Mouse (Mus musculus) Patski (cell line): Measurements from ENCODE around the gene Cebpz. TPM values are rescaled to one million over a fixed set of nuclear protein-coding genes. Genes with fewer than 3 reads are reported as not detected.

Source experiments
- ATAC-seq: fragments of 100-300 bp; one replicate; pipeline ENCODE4 v1.8.0; 2021
- CTCF ChIA-PET: fragments of 350-600 bp; sonication (Branson Sonifier 250); formaldehyde crosslinking; loops from one replicate; lab custom pipeline; 2022; ENCODE audit warnings: inconsistent platforms; lab: Charles Lee
- POLR2A ChIA-PET: fragments of 350-600 bp; sonication (Branson Sonifier 250); formaldehyde crosslinking; loops from one replicate; lab custom pipeline; 2022; ENCODE audit warnings: antibody characterized with exemption, inconsistent platforms; lab: Charles Lee
- DNase-seq: peaks from one replicate; pipeline ENCODE4 v3.0.0-alpha.2; 2011; ENCODE audit warnings: low read depth, low spot score
- H3K27me3 ChIP-seq: fragments of 371-371 bp; one replicate; pipeline ENCODE4 v1.5.1; 2021
- CTCF ChIP-seq: fragments of 100-300 bp; IDR thresholded peaks from one replicate; pipeline ENCODE4 v1.5.1; 2021
- in situ Hi-C: fragments of 300-500 bp; cut with MboI; formaldehyde crosslinking; loops from 3 replicates; pipeline ENCODE4 v1.11.1; 2018; ENCODE audit warnings: low pct_unique_long_range_greater_than_20kb, mixed read lengths
- polyA plus RNA-seq: library from polyadenylated mRNA; unstranded; gene quantifications from one replicate; pipeline ENCODE4 v1.2.3, GENCODE M21; 2021

The Cebpz gene
- 40.3 TPM for polyA plus RNA-seq

- in situ Hi-C loops = no loop called here
- H3K27me3 ChIP-seq = no peaks in the 10 kb centered on the region
- POLR2A ChIA-PET = interaction anchor here (1.1 kb wide), 1 partner anchor 8 kb away, joined by 3 read pairs; no protein-coding TSS in a partner anchor
These were observed at the start of gene Cebpz, which contains the start of gene Ndufaf7 for GRCm38 (mm10) chr17:78936466-78937228. Cebpz (minus strand) TSS chr17:78937066. Ndufaf7 (plus strand) TSS chr17:78937136.

DNA sequence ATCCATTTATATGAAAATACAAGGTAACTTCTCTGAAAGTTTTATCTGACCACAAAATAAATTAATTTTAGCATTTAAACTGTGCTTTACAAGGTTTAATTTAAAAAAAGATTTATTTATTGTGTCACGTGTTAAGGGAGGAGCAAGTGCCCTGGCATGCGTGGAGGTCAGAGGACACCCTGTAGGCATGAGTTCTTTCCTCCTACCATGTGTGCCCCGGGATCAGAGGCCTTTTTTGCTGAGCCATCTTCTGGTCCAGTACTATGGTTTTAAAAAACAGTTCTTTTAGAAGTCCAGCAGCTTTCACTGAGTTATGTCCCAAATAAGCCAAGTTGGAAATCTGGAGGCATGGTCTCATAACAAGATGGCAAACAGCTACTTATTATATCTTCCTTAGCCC, 46.9 kb upstream of the Cebpz start:
- CTCF ChIA-PET = interaction anchor here (0.9 to 1.3 kb wide), 2 partner anchors 12 to 15 kb away, joined by 3 read pairs; no protein-coding TSS in a partner anchor
- in situ Hi-C loops = no loop called here
- no peaks in the 10 kb centered on the region for H3K27me3 ChIP-seq
- DNase-seq (no peak), ATAC-seq (no peak)
- no peak for TF ChIP-seq CTCF
- POLR2A ChIA-PET = no interaction called here

More at GRCm38 (mm10) chr17:78936466-78937228, at the start of gene Cebpz, which contains the start of gene Ndufaf7:
- DNase-seq (peak; percentile 58), ATAC-seq (peak; percentile 89)
- CTCF ChIA-PET = no interaction called here
- TF ChIP-seq CTCF = no peak

DNA sequence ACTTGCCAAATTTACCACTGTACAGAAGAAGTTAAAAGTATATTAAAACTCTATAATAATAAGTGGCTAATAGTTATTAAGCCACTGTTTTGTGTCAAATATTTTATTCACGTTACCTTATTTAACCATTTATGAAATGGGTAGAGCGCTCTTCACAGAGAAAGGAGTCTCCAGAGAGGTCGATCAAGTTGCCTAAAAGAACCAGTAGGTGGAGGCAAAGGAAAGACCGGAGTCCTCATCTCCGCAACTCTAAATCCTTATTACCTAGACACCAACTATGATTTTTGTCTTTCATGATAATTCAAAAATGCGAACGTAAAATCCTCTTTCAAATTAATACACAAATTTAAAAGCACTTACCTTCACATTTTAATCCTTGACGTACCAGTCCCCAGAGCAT, 46.3 kb upstream of the Cebpz start:
- no peaks in the 10 kb centered on the region for H3K27me3 ChIP-seq
- POLR2A ChIA-PET = no interaction called here
- in situ Hi-C loops = no loop called here
- TF ChIP-seq CTCF = peak; percentile 21
- ATAC-seq (no peak), DNase-seq (no peak)
- CTCF ChIA-PET = interaction anchor here (1.3 kb wide), 1 partner anchor 15 kb away, joined by 3 read pairs; no protein-coding TSS in a partner anchor

DNA sequence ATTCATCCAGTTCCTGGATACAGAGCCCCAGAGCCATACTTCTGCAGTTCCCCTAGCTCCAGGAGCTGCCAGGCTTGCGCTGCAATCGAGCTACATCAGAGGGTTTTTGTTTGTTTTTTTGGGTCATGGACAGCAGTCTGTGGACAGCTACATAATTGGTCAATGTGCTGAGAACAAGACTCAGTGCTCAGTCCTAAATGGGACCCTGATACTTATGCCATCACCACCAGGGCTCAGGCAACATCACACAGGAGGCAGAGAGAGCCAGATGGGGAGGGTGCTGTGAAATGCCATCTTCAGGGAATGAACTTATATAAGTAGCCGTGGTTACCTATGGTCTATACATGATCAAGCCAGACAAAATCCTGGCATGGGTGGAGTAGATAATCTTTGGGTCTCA, 31.6 kb upstream of the Cebpz start:
- no peaks in the 10 kb centered on the region for H3K27me3 ChIP-seq
- no peak for DNase-seq
- TF ChIP-seq CTCF = no peak
- ChIA-PET CTCF (interaction anchor here (0.8 to 1.4 kb wide), 2 partner anchors 15 to 18 kb away, joined by 3 read pairs; no protein-coding TSS in a partner anchor), POLR2A (no interaction called here)
- in situ Hi-C loops = no loop called here
- no peak for ATAC-seq

GRCm38 (mm10) chr17:78966092-78966883, 29.4 kb upstream of the Cebpz start:
- H3K27me3 ChIP-seq = no peaks in the 10 kb centered on the region
- no peak for ATAC-seq
- in situ Hi-C loops = no loop called here
- CTCF ChIA-PET = no interaction called here
- TF ChIP-seq CTCF = no peak
- no peak for DNase-seq
- POLR2A ChIA-PET = no interaction called here

DNA sequence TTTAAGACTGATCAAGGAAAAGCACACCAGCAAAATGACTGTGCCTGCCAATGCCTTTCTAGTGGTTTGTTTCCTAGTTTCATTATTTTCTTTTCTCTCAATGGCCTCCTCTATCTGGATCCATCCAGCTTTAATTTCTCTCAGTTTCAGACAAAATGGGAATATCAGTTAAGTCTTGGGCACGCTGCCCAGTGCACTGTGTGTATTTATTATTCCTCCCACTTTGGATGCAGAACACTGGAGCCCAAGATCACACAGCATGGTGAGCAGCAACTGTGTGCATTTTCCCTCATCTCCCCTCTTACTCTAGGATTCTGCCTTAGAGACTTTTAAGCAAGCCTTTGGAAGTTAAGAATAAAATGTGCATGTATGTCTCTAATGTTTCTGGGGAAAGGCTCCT, 27.5 kb upstream of the Cebpz start:
- DNase-seq (no peak), ATAC-seq (no peak)
- TF ChIP-seq CTCF = no peak
- CTCF ChIA-PET = no interaction called here
- in situ Hi-C loops = no loop called here
- POLR2A ChIA-PET = interaction anchor here (0.6 kb wide), 1 partner anchor 14 kb away, joined by 3 read pairs; no protein-coding TSS in a partner anchor
- no peaks in the 10 kb centered on the region for H3K27me3 ChIP-seq

- ChIA-PET CTCF (no interaction called here), POLR2A (no interaction called here)
- in situ Hi-C loops = no loop called here
- ATAC-seq (no peak), DNase-seq (no peak)
- no peak for TF ChIP-seq CTCF
- no peaks in the 10 kb centered on the region for H3K27me3 ChIP-seq
These were observed 22.6 kb upstream of the Cebpz start for GRCm38 (mm10) chr17:78959473-78959872.

DNA sequence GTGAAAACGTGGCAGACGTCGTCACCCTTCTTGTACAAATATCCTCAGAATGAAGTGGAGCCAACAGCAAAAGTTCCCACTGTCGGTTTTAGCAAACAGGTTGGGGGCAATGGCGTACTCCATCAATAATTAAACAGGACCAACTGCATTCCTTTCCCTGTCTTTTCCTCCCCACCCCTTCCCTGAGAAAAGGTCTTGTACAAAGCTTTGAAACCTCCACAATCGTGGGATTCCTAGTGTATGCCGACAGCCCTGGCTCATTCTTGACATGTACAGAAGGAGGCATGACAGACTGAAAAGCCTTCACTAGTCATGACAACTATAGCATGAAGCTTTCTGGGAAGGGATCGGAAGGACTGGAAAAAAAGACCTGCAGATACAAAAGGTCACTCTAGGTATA, 16.4 kb upstream of the Cebpz start:
- H3K27me3 ChIP-seq = no peaks in the 10 kb centered on the region
- ChIA-PET POLR2A (no interaction called here), CTCF (no interaction called here)
- no peak for ATAC-seq
- in situ Hi-C loops = no loop called here
- no peak for TF ChIP-seq CTCF
- DNase-seq = no peak

DNA sequence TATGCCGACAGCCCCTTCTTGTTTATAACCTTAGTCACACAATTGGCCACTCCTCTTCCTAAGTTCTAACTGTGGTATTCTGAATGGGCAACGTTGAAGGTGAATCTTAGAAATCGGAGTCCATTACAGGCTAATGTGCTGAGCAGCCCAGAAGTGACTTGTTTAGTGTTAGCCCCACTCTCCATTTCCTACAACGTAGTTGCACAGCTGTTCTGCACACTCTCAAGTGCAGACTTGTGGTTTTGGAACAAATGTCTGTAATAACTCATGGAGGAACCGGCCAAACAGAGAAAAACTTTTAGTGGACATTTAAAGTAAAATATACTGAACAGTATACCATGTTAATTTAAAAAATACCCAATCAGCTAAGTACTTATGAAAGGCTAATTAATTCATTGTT, 15.2 kb upstream of the Cebpz start:
- CTCF ChIA-PET = no interaction called here
- in situ Hi-C loops = no loop called here
- H3K27me3 ChIP-seq = no peaks in the 10 kb centered on the region
- TF ChIP-seq CTCF = no peak
- no peak for DNase-seq
- POLR2A ChIA-PET = no interaction called here
- no peak for ATAC-seq

- in situ Hi-C loops = no loop called here
- DNase-seq = no peak
- CTCF ChIA-PET = no interaction called here
- H3K27me3 ChIP-seq = no peaks in the 10 kb centered on the region
- no peak for TF ChIP-seq CTCF
- ATAC-seq = no peak
- POLR2A ChIA-PET = no interaction called here
These were observed 14.4 kb upstream of the Cebpz start for GRCm38 (mm10) chr17:78951225-78951624.
